Comparison of ENCODE assay signal across 20 mouse cellular contexts in genomic region chr5:148873116-148873515, GRCm38 (mm10).
"Had no signal": no experiment of that assay in that cellular context is flagged by ENCODE, and none has a peak within 500 bp of the region (broad histone marks: within the 10 kb centered on the region; RNA-seq: fewer than 3 reads in every experiment).

No protein-coding gene starts in this region.

- H3K9me3 ChIP-seq: liver, embryonic 12.5 days; midbrain, embryonic 10.5 days; midbrain, embryonic 12.5 days; neural tube, embryonic 15.5 days had no signal

- H3K27ac ChIP-seq: liver, embryonic 12.5 days; liver, embryonic 14.5 days; midbrain, embryonic 10.5 days; midbrain, embryonic 12.5 days; neural tube, embryonic 13.5 days; neural tube, embryonic 15.5 days had no signal

- H3K9ac ChIP-seq: liver, embryonic 12.5 days; liver, embryonic 14.5 days; midbrain, embryonic 12.5 days; neural tube, embryonic 13.5 days; neural tube, embryonic 15.5 days had no signal

- H3K4me2 ChIP-seq: liver, embryonic 12.5 days; midbrain, embryonic 12.5 days; neural tube, embryonic 13.5 days; neural tube, embryonic 15.5 days had no signal

- H3K4me3 ChIP-seq: liver, embryonic 12.5 days; midbrain, embryonic 10.5 days; midbrain, embryonic 12.5 days; myocyte; neural tube, embryonic 13.5 days; neural tube, embryonic 15.5 days had no signal

- DNase-seq: lung, adult 18-20 months; lung, postnatal 14 days; lung, postnatal 4 days; midbrain, embryonic 14.5 days; retina, postnatal 1 day; right cerebral cortex, adult 18-20 months; right cerebral cortex, postnatal 25 days; right cerebral cortex, postnatal 4 days; spleen, adult 18-20 months; thymus, adult 18-20 months; thymus, postnatal 14 days; thymus, postnatal 36 days had no signal

- H3K27me3 ChIP-seq: liver, embryonic 12.5 days; midbrain, embryonic 12.5 days; neural tube, embryonic 13.5 days; neural tube, embryonic 15.5 days had no signal

- H3K4me1 ChIP-seq: midbrain, embryonic 10.5 days; midbrain, embryonic 12.5 days; neural tube, embryonic 13.5 days; neural tube, embryonic 15.5 days had no signal

- ATAC-seq: liver, embryonic 12.5 days; midbrain, embryonic 16.5 days had no signal
